Mouse (Mus musculus): ENCODE data around the gene Ugt1a8.

DNA sequence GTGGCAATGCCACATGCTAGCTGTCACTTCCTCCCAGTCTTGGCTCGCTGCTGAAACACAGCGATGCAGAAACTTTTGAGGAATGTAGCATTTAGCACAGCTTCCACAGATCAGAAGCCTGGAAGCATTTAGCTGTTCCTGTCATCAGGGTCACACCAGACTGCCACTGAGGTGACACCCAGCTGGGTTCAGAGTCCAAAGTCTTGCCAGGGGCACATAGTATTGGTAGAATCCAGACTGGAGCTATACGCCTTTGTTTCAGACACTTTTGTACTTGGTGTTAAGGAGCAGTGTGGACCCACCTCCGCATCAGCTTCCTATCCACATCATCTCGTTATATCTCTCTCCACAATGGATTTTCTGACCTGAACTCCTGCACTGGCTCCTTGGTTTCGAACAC is 165.9 kb downstream of the Ugt1a8 start:
- TF ChIP-seq TAL1 (conservative IDR thresholded peaks at IDR 0.05; ENCODE audit: low read depth, low read length) = no peak
- TF ChIP-seq CTCF (IDR thresholded peaks at IDR 0.05; ENCODE audit: low read depth, low read length) = no peak
- TF ChIP-seq POLR2AphosphoS5 (IDR thresholded peaks at IDR 0.05; ENCODE audit: insufficient replicate concordance, low read depth, low read length) = no peak

Data from G1E (cell line).